Mouse (Mus musculus) lung, postnatal 36 days (tissue): ENCODE measurements around the gene Upk1a.
A peak's percentile ranks its signal among the peaks of the same experiment; 100 is the strongest.

ENCODE experiments used
- DNase-seq: peaks from one replicate; pipeline ENCODE4 v3.0.0; 2022; ENCODE audit warnings: mixed read lengths

Upk1a gene

DNA sequence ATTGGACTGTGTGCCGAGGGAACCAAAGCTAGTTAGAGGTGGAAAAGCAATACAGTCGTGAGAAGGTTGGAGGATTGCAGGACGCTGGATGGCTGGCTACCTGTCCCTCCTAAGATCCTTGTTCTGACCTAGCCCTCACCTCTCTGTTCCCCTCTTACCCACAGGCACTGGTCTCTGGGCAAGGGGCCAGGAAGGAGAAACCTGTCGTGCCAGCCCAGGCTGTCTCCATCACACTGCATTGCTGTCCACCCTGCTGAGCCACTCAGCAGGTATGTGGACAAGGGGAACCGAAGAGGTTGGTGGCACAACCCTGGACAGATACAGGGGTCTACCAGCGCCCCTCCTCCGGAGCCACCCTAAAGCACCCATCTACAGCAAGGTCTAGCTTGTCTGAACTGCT lies 12.0 kb downstream of the Upk1a start:
- DNase-seq, result peak; percentile 84

- DNase-seq, result peak; percentile 97
Observed at GRCm38 (mm10) chr7:30599933-30600353, 12.7 kb downstream of the Upk1a start.

DNA sequence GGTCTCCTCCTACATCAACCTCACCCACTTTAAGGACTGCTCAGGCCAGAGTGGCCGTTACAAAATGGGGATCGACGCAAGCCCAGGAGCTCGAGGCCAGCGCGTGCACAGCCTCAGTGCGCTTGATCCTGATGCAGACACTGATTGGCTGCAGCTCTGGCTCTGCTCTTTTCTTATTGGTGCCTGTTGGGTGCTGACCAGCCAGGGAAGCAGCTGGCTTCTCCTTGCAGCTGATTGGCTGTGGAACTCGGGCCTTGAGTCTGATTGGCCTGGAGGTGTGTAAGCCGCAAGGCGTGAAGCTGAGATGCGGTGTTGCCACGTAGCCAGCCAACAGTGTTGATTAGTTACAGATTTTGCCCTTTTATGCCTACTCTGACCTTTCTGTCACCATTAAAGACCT lies 13.9 kb downstream of the Upk1a start, which contains the start of gene Zbtb32:
TSS of gene Zbtb32 (minus strand) at position 124 of the 400 bp plus-strand sequence.
- no peak for DNase-seq

DNA sequence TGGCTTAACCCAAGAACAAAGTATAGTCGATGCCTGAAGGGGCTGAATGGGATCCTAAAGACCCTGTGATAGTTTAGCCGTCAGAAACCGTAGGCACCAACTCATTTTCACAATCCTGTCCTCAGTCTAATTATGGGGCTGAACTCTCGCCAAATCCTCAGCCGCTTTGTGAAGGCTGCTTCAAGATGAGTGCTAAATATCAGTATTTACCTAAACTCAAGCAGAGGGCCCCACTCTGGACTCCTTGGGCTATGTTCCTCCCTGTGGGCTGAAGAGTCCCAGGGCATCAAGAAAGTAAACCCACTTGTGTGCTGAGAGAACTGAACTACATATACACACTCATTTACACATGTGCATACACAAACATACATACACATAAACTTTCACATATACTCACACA lies 15.8 kb downstream of the Upk1a start:
- DNase-seq, result peak; percentile 70

- DNase-seq, result no peak
Observed at GRCm38 (mm10) chr7:30596093-30596492, 16.6 kb downstream of the Upk1a start.

DNA sequence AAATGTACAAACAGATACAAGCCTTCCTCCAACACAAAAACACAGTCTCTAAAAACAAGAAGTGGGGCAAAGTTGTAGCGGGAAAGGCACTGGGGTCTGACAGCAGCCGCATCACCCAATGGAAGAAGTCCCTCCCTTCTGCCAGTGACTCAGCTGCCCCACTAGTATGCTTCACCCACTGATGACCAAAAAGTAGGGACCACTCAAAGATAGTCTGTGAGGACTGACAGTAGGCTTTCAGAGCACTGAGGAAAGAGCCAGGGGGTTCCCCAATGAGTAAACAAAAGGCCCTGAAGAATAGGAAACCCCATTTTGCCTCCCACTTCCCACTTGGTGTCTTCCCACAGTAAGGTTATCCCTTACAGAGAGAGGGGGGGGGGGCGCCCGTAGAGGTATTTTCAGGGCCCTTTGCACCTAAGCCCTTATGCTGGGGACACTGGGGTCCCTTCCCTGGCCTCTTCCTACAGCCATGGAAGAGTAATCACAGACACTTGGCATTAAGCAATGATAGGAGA lies 18.1 kb downstream of the Upk1a start:
- DNase-seq, result no peak

DNA sequence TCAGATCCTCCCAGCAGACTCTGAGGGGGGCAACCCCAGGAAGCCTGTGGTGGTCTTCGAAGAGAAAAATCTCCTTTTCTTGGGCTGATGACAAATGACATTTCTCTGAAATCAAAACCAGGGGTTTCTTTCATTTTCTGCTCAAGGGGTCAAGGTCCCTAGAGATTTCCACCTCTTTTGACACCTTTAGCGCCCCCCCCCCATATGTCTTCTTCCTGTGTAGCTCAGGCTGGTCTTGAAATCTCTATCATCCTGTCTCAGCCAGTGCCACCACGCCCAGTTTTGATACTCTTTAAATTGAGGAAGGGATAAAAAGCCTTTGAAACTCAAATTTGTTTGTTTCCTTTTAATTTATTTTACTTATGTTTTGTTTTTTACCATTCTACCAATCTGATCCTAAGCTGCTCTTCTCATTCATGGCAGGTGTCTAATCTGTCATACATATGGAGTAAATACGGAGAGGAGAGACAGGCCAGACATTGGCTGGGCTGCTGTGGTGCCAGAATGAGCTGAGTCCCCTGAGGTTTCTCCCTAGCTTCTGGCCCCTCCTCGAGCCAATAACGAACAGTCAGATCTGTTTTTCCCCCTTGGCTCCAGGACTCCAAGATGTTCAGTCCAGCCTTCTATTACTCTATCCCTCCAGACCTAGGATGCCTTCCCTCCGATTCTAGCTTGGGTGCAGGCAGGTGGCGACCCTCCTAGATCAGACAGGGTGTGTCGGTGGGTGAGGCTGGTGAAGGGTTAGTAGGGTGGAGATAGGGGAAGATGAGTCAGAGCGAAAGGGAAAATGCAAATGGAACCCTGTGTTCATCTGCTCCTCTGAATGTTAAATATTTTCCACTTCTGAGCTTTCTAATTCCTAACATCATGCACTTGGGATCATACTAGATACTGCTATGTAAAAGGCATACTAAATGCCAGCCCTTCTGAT lies 18.8 kb downstream of the Upk1a start:
- no peak for DNase-seq

GRCm38 (mm10) chr7:30592772-30593423 lies 19.7 kb downstream of the Upk1a start:
- peak; percentile 23 for DNase-seq

GRCm38 (mm10) chr7:30591605-30591951 lies 21.1 kb downstream of the Upk1a start:
- no peak for DNase-seq

GRCm38 (mm10) chr7:30590927-30591604 lies 21.6 kb downstream of the Upk1a start:
- DNase-seq, result no peak

DNA sequence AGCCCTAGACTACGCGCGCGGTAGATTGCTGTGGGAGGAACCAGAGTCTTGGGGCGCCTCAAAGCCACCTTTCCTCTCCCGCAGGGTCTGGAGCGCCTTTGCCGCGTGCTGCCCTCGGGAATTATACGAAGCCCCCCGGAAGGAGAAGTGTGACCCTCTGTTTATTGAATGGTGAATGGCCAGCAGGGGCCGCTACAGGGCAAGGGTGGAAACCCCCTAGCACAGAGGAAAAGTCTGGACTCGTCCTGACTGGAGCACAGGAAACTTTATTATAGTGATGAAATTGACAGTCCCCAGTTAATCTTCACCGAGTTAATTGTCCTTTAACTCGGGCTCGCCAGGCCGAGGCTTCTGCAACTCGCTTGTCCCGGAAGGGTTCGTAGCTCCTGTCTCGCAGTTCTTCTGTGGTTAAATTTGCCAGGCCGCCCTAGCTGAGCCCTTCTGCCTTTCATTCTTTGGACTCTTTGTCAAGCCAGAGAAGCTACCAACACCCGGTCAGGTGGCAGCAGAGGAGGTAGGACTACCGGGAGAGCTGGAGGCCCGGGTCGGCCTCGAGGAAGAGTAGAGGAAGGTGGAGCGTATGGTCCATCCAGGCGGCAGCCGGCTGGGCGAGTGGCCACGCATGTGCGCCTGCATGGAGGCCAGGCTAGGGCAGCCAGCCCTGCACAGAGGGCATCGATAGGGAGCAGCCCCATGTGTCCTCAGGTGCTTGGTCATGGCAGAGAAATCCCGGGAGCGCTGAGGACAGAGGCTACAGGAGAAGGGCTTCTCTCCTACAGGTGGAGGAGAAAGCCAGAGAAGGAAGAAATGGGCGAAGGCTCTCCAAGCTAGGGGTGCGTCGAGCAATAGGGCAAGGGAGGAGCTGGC lies 23.0 kb downstream of the Upk1a start:
- peak; percentile 90 for DNase-seq

- peak; percentile 98 for DNase-seq
Observed at GRCm38 (mm10) chr7:30588676-30589434, 23.8 kb downstream of the Upk1a start, which contains the start of gene Kmt2b. TSS of gene Kmt2b (minus strand) at chr7:30588726.

GRCm38 (mm10) chr7:30587842-30588667 lies 24.6 kb downstream of the Upk1a start:
- peak; percentile 25 for DNase-seq

GRCm38 (mm10) chr7:30586455-30587020 lies 26.1 kb downstream of the Upk1a start:
- no peak for DNase-seq

DNA sequence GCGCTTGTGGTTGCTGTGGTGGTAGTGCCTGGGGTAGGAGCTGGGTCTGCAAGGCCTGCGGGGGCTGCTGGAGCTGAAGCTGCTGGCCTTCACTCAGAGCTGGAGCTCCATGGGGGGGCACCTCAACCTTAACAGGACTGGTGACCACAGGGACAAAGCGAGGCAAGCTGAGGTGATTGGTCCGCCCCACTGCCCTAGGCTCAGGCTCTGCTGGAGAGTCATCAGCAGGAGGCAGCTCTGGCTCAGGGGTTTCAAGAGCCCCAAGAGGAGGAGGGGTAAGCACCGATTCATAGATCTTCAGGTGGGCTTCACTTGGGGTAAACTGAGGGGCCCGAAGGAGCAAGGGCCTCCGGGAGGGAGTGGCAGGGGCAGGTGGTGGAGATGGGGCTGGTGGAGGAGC lies 27.5 kb downstream of the Upk1a start:
- DNase-seq, result no peak

DNA sequence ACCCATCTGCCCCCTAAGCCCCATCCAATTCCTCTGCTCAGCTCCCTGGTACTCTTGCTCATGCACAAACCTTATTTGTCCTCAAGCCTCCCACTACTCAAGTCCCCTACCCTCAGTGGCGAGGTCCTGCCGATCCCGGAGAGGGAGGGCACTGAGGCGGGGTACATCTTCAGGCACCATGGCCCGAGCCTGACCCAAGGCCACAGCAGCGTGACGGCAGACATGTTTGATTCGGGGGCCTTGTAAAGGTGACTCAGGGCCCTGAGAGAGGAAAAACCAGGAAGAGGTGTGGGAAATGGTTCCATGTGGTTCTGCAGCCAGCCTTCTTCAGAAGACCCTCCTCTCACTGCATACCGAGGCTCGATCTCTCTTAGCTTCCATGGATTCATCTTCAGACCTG lies 28.3 kb downstream of the Upk1a start:
- no peak for DNase-seq

DNA sequence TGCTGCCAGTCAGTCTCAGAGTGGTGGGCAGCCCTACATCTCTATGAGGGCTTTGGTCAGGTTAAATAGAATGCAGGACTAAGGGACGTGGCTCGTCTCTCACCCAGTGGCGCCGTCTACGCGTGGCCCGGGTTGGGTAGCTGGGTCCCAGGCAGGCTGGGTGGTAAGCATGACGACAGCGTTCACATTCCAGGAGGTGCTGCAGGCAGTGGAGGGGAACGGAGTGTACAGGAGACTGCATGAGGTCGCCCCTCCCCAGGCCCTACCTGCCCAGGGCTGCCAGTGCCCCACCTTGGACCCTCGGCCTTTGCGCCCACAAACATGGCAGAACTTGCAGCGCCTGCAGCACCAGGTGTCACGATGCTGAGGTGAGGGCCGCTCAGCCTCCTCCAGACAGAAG lies 31.1 kb downstream of the Upk1a start:
- no peak for DNase-seq

- no peak for DNase-seq
Observed at GRCm38 (mm10) chr7:30579950-30580349, 32.7 kb downstream of the Upk1a start.

- peak; percentile 56 for DNase-seq
Observed at GRCm38 (mm10) chr7:30572969-30573368, 39.7 kb downstream of the Upk1a start.

DNA sequence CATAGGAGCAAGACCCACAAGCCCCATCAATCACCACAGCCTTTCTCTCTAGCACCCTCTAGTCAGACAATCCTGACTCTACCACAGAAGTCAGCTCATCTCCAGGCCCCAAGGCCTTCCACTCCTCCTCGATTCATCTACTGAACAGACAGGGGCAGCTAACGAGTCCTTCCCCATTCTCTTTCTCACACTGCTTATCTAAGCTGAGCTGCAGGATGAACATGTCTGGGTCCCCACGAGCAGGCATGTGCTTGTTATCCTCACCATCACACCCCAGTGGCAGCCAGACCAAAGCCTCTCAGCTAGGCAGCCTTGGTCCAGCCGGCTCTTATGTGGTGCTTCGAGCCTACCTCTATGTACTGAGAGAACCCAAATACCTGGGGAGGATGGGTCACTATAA lies 40.3 kb downstream of the Upk1a start:
- no peak for DNase-seq
